Mouse (Mus musculus): Measurements from ENCODE around the gene Klhdc1. TPM values are rescaled to one million over a fixed set of nuclear protein-coding genes. Genes with fewer than 3 reads are reported as not detected.
A peak's percentile ranks its signal among the peaks of the same experiment; 100 is the strongest.

Gene Klhdc1
- polyA plus RNA-seq, 1 experiment from 2014 or later: 11.6 TPM

DNA sequence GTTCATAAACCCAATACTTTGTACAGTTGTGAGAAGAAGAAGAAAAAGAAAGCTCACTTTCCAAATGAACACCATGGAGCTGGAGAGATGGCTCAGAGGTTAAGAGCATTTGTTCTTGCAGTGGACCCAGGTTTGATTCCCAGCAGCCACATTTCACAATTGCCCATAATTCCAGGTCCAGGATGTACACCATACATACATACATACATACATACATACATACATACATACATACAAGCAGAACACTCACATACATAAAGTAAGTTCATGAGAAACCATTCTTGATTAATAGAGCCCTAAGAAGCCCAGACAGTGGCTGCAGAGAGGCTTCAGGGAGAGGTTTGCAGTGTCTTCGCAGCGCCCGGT lies 412 bp downstream of the Klhdc1 start:
- Histone ChIP-seq H3K36me3 (no peaks in the 10 kb centered on the region), H3K4me3 (peak overlapping the region; percentile 68), H3K4me2 (peak overlapping the region; percentile 65), H3K9me3 (no peaks in the 10 kb centered on the region), H3K27me3 (no peaks in the 10 kb centered on the region), H3K27ac (peak overlapping the region; percentile 85), H3K4me1 (replicated peaks) (peaks cover 12% of the 10 kb centered on the region), H3K9ac (peak overlapping the region; percentile 86)
- 0% methylated on average over 3 of the region's 3 CpGs for WGBS
- ATAC-seq (ENCODE audit: low FRiP score): 0 out of 2 replicates have a peak, but pooled peaks have one; percentile 24

DNA sequence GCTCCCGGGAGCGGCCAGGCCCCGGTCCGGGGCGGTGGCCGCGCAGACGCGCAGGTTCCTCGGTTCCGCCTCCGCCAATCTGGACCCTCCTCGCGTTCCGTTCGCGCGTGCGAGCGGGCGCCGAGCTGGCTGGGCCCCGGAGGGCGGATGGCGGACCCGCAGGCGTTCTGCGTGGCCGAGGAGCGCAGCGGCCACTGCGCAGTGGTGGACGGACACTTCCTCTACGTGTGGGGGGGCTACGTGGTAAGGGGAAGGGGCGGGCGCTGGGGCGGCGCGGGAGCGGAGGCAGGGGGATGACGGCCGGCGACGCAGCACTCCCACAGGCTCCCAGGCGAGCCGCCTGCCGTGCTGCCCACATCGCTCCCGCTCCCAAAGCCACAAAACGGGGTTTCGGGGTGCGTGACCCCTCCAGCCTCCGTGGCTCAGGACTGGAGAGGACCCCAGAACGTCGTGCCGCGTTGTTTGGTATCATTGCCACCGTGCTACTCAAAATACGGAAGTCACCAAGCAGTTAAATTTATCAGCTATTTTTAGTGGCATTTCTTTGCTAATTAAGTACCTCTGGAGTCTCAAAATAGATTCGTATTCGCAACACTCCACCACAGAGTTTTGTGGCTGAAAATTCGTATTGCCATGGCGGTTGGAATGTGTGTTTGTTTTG lies 925 bp downstream of the Klhdc1 start:
- H3K9ac ChIP-seq: peak overlapping the region; percentile 86
- peak overlapping the region; percentile 85 for H3K27ac ChIP-seq
- under 1% methylated on average over 64 of the region's 64 CpGs for WGBS
- H3K9me3 ChIP-seq: no peaks in the 10 kb centered on the region
- H3K4me1 ChIP-seq (replicated peaks): peaks cover 12% of the 10 kb centered on the region
- H3K36me3 ChIP-seq: no peaks in the 10 kb centered on the region
- peak overlapping the region; percentile 68 for H3K4me3 ChIP-seq
- peak; percentile 94 for ATAC-seq (ENCODE audit: low FRiP score)
- H3K4me2 ChIP-seq: peak overlapping the region; percentile 65
- no peaks in the 10 kb centered on the region for H3K27me3 ChIP-seq

DNA sequence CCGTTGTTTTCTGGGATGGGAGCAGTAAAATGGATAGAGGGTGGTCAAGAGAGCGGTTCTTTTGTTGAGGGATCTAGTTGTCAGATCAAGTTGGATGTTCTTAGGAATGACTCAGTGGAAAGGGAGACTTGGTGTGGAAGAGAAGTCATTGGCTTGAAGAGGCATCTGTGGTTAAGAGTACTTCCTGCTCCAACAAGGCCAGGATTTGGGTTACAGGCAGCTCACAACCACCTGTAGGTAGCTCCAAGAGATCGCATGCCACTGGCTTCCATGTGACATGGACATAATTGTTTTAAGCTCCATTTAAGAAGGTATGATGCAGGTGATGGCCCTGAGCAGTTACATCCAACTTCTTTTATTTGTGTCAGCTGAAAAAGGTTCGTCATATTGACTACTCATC lies 8.8 kb downstream of the Klhdc1 start:
- Histone ChIP-seq H3K9ac (no peak overlapping the region), H3K27ac (no peak overlapping the region), H3K9me3 (no peaks in the 10 kb centered on the region), H3K4me1 (replicated peaks) (no peaks in the 10 kb centered on the region), H3K36me3 (no peaks in the 10 kb centered on the region), H3K4me2 (no peak overlapping the region), H3K4me3 (no peak overlapping the region), H3K27me3 (no peaks in the 10 kb centered on the region)
- ATAC-seq (ENCODE audit: low FRiP score): no peak
- 93% methylated on average over 4 of the region's 4 CpGs for WGBS

DNA sequence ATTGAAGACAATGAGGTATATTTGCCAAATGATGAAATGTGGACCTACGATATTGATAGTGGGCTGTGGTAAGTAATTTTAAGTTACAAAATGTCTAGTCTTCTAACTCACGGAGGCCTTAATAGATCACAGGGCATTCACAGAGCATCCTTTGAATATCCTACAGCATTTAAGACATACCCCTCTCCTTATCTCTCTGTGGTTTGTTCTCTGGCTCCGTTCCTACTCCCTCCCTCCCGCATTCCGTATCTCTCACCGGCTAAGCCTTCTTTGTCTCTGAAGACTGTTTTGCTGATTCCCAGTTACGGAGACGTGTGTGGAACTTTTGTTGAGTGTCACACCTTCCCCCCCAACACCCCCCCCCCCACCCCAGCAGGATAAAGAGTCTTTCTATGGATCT lies 9.8 kb downstream of the Klhdc1 start:
- H3K4me2 ChIP-seq: no peak overlapping the region
- H3K27ac ChIP-seq: no peak overlapping the region
- 83% methylated on average over 8 of the region's 8 CpGs for WGBS
- no peak overlapping the region for H3K4me3 ChIP-seq
- no peaks in the 10 kb centered on the region for H3K9me3 ChIP-seq
- H3K4me1 ChIP-seq (replicated peaks): no peaks in the 10 kb centered on the region
- no peak overlapping the region for H3K9ac ChIP-seq
- no peaks in the 10 kb centered on the region for H3K27me3 ChIP-seq
- no peak for ATAC-seq (ENCODE audit: low FRiP score)
- no peaks in the 10 kb centered on the region for H3K36me3 ChIP-seq

DNA sequence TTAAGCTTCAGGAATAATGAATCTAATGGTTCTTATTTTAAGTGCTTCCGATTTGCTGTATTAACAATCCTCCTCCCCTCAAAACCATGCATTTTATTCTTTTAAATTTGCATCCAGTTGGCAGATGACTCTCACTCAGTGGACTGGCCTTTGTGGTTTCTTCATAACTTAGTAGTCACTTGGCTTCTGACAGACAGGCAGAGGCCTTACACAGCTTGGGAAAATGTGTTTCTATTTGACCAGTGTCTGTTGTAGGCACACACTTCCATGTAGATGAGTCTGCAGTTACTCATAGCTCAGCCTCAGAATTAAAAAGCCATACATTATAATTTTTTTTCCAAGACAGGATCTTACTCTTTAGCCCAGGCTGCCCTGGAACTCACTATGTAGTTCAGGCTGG lies 12.8 kb downstream of the Klhdc1 start:
- H3K4me3 ChIP-seq: no peak overlapping the region
- H3K27me3 ChIP-seq: no peaks in the 10 kb centered on the region
- H3K4me2 ChIP-seq: no peak overlapping the region
- no peak overlapping the region for H3K27ac ChIP-seq
- H3K9ac ChIP-seq: no peak overlapping the region
- H3K4me1 ChIP-seq (replicated peaks): no peaks in the 10 kb centered on the region
- H3K36me3 ChIP-seq: no peaks in the 10 kb centered on the region
- no peaks in the 10 kb centered on the region for H3K9me3 ChIP-seq
- ATAC-seq (ENCODE audit: low FRiP score): no peak
- WGBS: 97% methylated on average over 1 of the region's 1 CpGs

GRCm38 (mm10) chr12:69257836-69258235 lies 16.9 kb downstream of the Klhdc1 start:
- 90% methylated on average over 11 of the region's 11 CpGs for WGBS
- no peak overlapping the region for H3K27ac ChIP-seq

GRCm38 (mm10) chr12:69262251-69262650 lies 21.3 kb downstream of the Klhdc1 start:
- no peak overlapping the region for H3K4me2 ChIP-seq
- H3K9ac ChIP-seq: no peak overlapping the region
- no peak overlapping the region for H3K27ac ChIP-seq
- H3K27me3 ChIP-seq: no peaks in the 10 kb centered on the region
- H3K4me3 ChIP-seq: no peak overlapping the region
- 96% methylated on average over 5 of the region's 5 CpGs for WGBS
- H3K9me3 ChIP-seq: no peaks in the 10 kb centered on the region
- H3K4me1 ChIP-seq (replicated peaks): no peaks in the 10 kb centered on the region
- no peaks in the 10 kb centered on the region for H3K36me3 ChIP-seq
- no peak for ATAC-seq (ENCODE audit: low FRiP score)

More at GRCm38 (mm10) chr12:69257836-69258235, 16.9 kb downstream of the Klhdc1 start:
- no peak overlapping the region for H3K4me2 ChIP-seq
- H3K4me3 ChIP-seq: no peak overlapping the region
- H3K9ac ChIP-seq: no peak overlapping the region
- no peaks in the 10 kb centered on the region for H3K27me3 ChIP-seq
- no peak for ATAC-seq (ENCODE audit: low FRiP score)
- H3K4me1 ChIP-seq (replicated peaks): no peaks in the 10 kb centered on the region
- H3K9me3 ChIP-seq: no peaks in the 10 kb centered on the region
- H3K36me3 ChIP-seq: no peaks in the 10 kb centered on the region

DNA sequence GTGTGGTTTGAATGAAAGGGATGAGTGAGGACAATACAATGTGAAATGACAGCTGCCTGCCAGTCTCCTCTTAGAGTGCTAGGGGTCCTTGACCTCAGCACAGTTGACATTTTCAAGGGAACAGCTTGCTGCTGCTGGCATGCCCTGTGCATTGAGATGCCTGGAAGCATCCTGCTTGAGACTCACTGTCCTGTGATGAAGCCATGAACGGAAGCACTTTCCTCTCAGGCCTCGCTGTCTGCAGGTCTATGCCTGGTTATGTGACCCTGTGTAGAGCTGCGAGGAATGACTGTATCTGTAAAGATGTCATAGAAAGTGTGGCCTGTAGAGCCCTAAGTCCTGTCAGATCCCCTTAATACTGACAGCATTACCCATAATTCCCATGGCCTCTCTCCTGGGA lies 24.1 kb downstream of the Klhdc1 start:
- no peak for ATAC-seq (ENCODE audit: low FRiP score)
- no peaks in the 10 kb centered on the region for H3K27me3 ChIP-seq
- no peaks in the 10 kb centered on the region for H3K4me1 ChIP-seq (replicated peaks)
- no peak overlapping the region for H3K4me2 ChIP-seq
- no peak overlapping the region for H3K9ac ChIP-seq
- H3K4me3 ChIP-seq: no peak overlapping the region
- no peaks in the 10 kb centered on the region for H3K9me3 ChIP-seq
- WGBS: 88% methylated on average over 3 of the region's 3 CpGs
- no peaks in the 10 kb centered on the region for H3K36me3 ChIP-seq
- H3K27ac ChIP-seq: no peak overlapping the region

- H3K36me3 ChIP-seq: no peaks in the 10 kb centered on the region
- no peak for ATAC-seq (ENCODE audit: low FRiP score)
- 71% methylated on average over 11 of the region's 11 CpGs for WGBS
These were observed 27.1 kb downstream of the Klhdc1 start for GRCm38 (mm10) chr12:69267956-69268632.

DNA sequence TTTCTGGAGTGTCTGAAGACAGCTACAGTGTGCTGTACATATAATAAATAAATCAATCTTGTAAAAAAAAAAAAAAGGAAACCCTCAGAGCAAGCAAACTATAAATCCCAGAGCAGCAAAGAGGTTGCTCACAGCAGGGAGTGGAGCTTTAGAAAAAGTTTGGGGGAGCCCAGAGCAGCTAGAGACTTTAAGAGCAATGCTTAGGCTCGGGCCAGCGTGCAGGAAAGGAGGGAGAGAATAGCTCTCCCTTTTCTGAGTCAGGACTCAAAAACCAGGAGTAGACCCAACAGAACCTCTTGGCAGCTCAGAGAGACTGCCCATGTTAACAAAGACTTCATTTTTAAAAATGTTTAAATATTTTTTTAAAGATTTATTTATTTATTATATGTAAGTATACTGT lies 28.0 kb downstream of the Klhdc1 start:
- H3K4me2 ChIP-seq: no peak overlapping the region
- no peak overlapping the region for H3K9ac ChIP-seq
- no peaks in the 10 kb centered on the region for H3K4me1 ChIP-seq (replicated peaks)
- H3K4me3 ChIP-seq: no peak overlapping the region
- no peak for ATAC-seq (ENCODE audit: low FRiP score)
- WGBS: 70% methylated on average over 2 of the region's 2 CpGs
- no peaks in the 10 kb centered on the region for H3K36me3 ChIP-seq
- no peak overlapping the region for H3K27ac ChIP-seq
- H3K27me3 ChIP-seq: no peaks in the 10 kb centered on the region
- H3K9me3 ChIP-seq: no peaks in the 10 kb centered on the region

More at GRCm38 (mm10) chr12:69267956-69268632, 27.1 kb downstream of the Klhdc1 start:
- H3K4me3 ChIP-seq: no peak overlapping the region
- H3K9me3 ChIP-seq: no peaks in the 10 kb centered on the region
- no peak overlapping the region for H3K9ac ChIP-seq
- H3K4me1 ChIP-seq (replicated peaks): no peaks in the 10 kb centered on the region
- H3K4me2 ChIP-seq: no peak overlapping the region
- no peak overlapping the region for H3K27ac ChIP-seq
- H3K27me3 ChIP-seq: no peaks in the 10 kb centered on the region

DNA sequence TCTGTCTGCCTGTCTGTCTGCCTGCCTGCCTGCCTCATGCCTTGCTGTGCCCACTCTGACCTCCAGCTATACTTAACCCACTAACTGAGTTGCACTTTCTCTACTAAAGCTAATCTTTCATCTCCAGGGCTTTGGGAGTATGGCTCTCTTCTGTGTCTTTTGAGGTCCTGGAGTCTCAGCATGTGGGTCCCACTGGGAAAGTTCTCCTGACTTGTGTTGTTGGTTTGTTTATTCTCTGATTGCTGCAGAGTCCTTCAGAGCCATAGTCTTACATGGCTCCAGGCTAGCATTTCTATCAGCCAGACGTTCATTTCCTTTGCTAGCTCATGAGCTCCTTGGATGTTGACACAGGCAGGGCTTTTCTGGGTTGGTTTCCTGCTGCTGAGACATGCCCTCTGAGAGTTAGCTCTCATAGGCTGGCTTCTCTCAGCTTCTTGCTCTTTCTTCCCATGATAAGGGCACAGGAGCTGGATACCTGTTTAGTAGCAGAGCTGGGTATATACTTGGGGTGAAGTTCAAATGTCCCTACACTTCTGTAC lies 39.0 kb downstream of the Klhdc1 start:
- Histone ChIP-seq H3K27ac (no peak overlapping the region), H3K36me3 (no peaks in the 10 kb centered on the region), H3K4me2 (no peak overlapping the region), H3K4me3 (no peak overlapping the region), H3K27me3 (no peaks in the 10 kb centered on the region), H3K9ac (no peak overlapping the region), H3K9me3 (no peaks in the 10 kb centered on the region), H3K4me1 (replicated peaks) (no peaks in the 10 kb centered on the region)
- no peak for ATAC-seq (ENCODE audit: low FRiP score)
- WGBS: 67% methylated on average over 1 of the region's 1 CpGs

DNA sequence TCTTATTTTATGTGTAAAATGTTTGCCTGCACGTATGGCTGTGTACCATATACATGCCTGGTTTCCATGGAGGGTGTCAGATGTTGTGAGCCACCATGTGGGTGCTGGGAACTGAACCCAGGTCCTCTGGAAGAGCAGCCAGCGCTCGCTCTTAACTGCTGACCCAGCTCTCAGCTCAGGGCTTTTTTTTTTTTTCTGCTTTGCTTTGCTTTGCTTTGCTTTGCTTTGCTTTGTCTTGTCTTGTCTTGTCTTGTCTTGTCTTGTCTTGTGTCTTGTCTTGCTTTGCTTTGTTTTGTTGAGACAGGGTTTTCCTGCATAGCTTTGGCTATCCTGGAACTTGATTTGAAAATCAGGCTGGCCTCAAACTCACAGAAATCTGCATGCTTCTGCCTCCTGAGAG lies 39.9 kb downstream of the Klhdc1 start:
- H3K4me3 ChIP-seq: no peak overlapping the region
- no peak overlapping the region for H3K27ac ChIP-seq
- no peak for ATAC-seq (ENCODE audit: low FRiP score)
- no peak overlapping the region for H3K9ac ChIP-seq
- no peaks in the 10 kb centered on the region for H3K36me3 ChIP-seq
- H3K4me2 ChIP-seq: no peak overlapping the region
- H3K4me1 ChIP-seq (replicated peaks): no peaks in the 10 kb centered on the region
- no peaks in the 10 kb centered on the region for H3K9me3 ChIP-seq
- H3K27me3 ChIP-seq: no peaks in the 10 kb centered on the region
- 92% methylated on average over 3 of the region's 3 CpGs for WGBS

DNA sequence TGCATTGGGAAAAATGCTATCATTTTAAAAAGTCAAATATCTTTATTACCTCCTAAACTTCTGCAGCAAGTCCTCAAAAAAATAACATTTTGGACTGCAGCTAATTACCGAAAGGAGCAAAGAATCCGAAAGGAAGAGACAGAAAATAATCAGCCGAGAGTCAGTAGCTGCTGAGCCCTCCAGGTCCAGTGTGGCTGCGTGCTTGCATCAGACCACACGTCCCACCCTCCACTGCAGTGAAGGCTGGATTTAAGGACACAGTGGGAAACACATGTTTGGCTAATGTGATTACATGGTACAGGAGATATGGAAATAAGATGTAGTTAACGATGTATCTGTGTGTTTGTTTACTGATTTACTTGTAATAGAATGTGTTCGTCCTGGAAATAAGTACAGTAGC lies 42.2 kb downstream of the Klhdc1 start:
- no peaks in the 10 kb centered on the region for H3K9me3 ChIP-seq
- 86% methylated on average over 7 of the region's 7 CpGs for whole genome bisulfite sequencing
- no peak for ATAC-seq (ENCODE audit: low FRiP score)
- no peaks in the 10 kb centered on the region for H3K4me1 ChIP-seq (replicated peaks)
- no peaks in the 10 kb centered on the region for H3K27me3 ChIP-seq
- H3K27ac ChIP-seq: no peak overlapping the region
- H3K4me3 ChIP-seq: no peak overlapping the region
- H3K4me2 ChIP-seq: no peak overlapping the region
- no peaks in the 10 kb centered on the region for H3K36me3 ChIP-seq
- no peak overlapping the region for H3K9ac ChIP-seq
